Mouse (Mus musculus) 416B (cell line): ENCODE results near the gene Cfap97.
A peak's percentile ranks its signal among the peaks of the same experiment; 100 is the strongest.
"Not testable (repeated sequence)": the region's sequence is repeated elsewhere in the genome, so short reads cannot be mapped to it uniquely, and the experiment has no call there.

Source experiments
- DNase-seq: peaks from one replicate; pipeline ENCODE4 v3.0.0; 2011; ENCODE audit warnings: low read depth

Cfap97 gene

DNA sequence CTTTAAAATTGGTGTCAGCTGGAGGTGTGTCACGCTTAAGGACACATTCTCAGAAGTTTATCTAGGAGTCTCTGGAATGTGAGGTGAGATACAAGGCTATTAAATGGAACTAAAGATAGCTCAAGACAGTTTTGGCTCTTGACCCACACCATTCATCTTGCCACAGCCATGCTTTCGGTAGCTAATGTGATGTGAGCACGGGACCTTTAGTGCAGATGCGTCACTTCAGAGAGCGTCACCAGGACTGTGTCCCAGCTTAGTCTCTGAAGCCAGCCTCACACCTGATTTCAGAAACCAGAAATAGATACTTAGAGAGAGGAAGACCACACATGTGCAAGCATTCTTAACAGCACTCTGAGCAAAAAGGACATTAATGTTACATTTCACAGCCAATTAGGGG lies 75.1 kb downstream of the Cfap97 start:
- no peak for DNase-seq

GRCm38 (mm10) chr8:46231968-46232367 lies 80.4 kb downstream of the Cfap97 start:
- not testable (repeated sequence) for DNase-seq

- DNase-seq: no peak
Measured at GRCm38 (mm10) chr8:46232798-46233197, 81.2 kb downstream of the Cfap97 start.

- no peak for DNase-seq
Measured at GRCm38 (mm10) chr8:46234736-46235135, 83.2 kb downstream of the Cfap97 start.

DNA sequence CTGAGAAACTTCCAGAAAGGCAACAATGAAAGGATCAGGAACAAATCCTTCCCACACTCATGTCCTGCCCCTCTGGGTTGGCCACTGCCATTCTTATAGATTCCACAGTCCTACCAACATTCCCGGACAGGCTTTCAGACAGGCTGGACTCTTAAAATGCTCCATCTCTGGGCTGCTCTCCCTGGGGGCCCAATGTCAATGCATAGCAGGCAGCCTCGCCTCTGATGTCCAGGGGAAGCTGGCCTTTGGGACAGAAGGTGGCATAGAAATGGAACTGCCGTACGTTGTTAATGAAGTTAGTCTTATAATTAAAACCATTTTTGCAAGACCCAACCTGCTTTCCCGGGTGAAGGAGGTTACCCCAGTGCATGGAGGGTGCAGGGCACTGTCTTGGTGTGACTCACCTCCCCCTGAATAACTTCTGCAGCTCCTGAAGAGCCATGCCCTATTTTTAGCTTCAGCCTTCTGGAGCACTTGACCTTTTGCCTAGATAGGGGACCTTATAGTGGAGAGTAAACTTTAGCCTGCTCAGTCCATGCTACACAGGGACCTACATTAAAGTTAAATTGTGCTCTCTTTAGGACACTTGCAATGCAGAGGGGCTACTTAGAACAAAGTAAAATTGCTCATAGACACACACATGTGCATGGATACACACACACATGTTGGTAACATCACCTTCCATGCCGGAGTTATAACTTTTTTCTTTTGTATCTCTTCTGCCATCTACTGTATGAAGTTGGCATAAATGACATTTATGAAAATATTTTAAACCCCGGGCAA lies 85.1 kb downstream of the Cfap97 start:
- peak; percentile 74 for DNase-seq

DNA sequence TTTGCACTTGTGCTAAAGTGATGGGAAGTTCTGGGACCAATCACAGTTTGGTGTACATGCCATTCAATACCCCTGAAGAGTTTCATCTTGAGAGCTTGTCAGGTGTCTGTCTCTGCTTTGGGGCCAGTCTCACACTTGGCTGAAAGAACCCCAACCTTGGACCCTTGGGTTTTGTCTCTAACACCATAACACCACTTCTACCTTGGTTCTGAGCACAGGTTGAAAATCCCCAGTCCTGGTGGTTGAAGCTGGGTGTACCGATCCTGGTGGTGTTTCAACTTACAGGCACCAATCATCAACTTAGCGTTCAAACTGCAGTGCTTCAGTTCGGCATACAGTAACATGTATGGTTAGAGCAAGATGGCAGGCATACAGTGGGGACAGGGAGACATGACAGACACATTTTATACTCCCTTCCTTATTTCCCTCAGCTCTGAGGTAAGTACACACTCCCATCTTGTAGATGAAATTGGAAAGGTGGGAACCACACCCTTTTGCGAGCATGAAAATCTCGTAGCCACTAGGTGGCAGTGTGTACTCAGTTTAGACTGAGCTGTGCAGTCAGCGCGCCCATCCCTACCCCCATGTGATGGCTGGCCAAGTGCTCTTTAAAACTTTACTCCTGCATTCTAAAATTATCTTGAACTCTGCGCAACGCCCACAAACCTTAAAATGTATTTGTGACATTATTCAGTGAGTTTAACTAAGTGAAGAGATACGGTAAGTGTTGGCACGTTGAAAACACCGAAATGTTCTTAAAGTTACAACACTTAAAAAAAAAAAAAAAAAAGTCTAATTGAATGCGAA lies 90.2 kb downstream of the Cfap97 start:
- peak; percentile 85 for DNase-seq

DNA sequence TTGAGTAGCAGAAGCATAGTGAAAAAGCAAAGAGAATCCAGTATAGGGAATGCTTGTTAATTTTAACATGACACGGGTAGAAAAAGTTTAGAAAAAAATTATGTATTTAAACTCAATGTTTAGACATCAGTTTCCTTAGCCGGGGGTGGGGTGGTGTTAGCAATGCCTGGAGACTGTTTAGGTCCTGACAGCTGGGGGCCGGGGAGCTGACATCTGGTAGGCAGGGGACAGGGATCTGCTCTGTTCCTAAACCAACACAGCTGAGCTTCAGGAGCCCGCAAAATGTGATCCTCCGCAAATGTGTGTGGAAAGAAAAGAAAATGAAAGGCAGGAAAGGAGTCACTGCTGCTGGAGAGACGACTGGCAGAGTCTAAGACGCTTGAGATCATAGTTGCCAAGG lies 91.4 kb downstream of the Cfap97 start:
- DNase-seq: no peak
